Mouse (Mus musculus) lung, adult 2 months (tissue): ENCODE results near the gene Gm17455.

Experiments
- CTCF ChIP-seq: fragments of 200-500 bp; IDR thresholded peaks from 2 replicates; pipeline ENCODE4 v1.5.1; 2011; ENCODE audit warnings: mild to moderate bottlenecking, low read length, control low read depth; ENCODE audit not compliant: insufficient read depth
- POLR2A ChIP-seq: fragments of 200-500 bp; IDR thresholded peaks from 2 replicates; pipeline ENCODE4 v1.6.1; 2011; ENCODE audit warnings: low read depth, mild to moderate bottlenecking, control low read depth, low read length, borderline replicate concordance; ENCODE audit errors: extremely low read depth

- TF ChIP-seq CTCF = no peak
- TF ChIP-seq POLR2A = no peak
These were observed 31.1 kb downstream of the Gm17455 start for GRCm38 (mm10) chr10:60430591-60430990.
